Mouse (Mus musculus) kidney, postnatal 25 days (tissue): ENCODE data around the gene Skint1.
"Not testable (repeated sequence)": the region's sequence is repeated elsewhere in the genome, so short reads cannot be mapped to it uniquely, and the experiment has no call there.

Experiments used
- DNase-seq, 2 experiments: peaks; one replicate each; pipeline ENCODE4 v3.0.0; 2021; ENCODE audit warnings: mixed read lengths in 2 of 2

The Skint1 gene

DNA sequence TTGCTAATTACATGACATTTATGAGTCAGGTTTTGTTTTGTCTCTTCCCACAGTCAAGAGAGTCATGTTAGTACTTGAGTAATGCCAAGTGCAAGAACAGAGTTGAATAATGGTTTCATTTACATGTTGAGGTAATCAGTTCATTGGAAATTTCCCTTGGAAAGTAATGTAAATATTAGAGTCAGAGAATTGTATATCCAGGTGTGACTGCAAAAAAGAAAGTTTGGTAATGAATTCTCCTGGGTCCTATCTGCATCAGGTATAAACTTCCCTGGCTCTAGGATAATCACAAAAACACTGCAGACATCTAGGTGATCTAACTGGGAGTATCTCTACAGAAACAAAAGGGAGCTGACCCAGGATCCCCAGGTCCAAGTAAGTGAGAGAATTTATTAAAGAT, at the start of gene Skint1:
Gene Skint1 (plus strand): TSS at position 301 of the 400 bp plus-strand sequence.
- DNase-seq, result no peak

DNA sequence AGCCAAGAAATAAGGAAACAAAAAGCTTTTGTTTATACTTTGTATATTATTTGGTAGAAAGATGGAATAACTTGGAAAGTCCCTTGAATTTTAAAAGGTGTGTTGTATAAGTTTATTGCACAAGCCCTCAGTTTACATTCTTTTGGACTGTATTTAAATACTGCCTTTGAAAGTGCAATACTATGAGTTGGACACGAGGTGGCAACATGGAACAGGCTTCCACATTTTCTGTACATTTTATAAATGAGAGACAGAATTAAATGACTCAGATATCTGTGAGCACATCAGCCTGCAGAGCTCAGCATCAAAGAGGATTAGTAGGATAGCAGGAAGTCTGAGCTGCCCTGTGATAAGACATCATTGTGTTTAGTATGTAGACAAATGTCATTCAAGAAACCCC, 44.8 kb upstream of the Skint1 start:
- DNase-seq, result no peak

DNA sequence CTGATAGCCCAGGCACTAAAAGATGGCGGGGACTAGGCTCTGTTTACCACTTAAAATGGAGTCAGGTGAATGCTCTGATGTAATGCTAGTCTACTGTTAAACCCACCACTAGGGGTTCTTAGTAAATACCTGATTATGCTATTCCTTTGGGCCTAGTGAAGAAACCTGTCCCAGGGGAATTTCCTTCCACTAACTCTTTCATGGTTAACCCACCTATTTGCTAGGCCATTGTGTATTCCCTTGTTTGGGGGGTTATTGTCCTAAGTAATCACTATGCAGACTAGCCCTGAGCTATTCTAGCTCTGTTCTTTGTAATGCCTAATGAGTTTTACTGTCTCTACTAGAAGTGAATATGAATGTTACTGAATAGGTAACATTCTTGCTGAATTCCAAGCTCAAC, 42.8 kb upstream of the Skint1 start:
- not testable (repeated sequence) for DNase-seq

DNA sequence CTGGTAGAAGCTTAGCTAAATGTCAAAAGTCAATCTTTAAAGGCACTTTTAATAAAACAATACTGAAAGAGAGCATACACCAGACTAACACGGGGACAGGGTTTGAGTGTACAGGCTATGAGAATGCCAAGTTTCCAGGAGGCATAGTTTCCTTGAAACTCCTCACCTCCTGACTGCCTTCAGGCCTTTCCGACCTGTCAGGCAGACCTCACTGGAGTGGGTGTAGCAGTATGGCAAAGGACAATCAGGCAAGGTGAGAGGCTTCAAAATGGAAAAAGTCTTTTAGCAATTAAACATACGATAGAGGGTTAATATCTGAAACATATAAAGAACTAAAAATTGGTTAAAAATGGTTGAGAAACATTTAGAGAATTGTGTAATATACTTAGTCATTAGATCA, 42.4 kb upstream of the Skint1 start:
- DNase-seq, result no peak

DNA sequence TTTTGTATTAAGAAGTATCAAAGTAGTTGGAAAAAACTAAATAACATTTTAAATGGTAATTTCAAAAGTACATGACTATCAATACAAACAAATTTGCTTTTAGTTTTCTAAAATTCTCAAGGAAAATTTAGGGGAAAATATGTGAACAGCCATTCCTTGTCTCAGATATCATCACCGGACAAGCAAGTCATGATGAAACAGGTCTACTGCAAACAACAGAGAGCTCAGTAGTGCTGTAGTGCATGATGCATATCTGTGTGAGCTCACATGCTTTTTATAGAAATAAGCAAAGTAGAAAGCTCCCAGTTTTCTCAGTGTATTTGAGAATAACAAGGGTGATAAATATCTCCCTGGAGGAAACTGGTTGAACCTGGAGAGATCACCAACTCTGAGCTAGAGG, 33.4 kb upstream of the Skint1 start, which contains the start of gene Skint7:
Gene Skint7 (plus strand): TSS at position 301 of the 400 bp plus-strand sequence.
- DNase-seq, result no peak

DNA sequence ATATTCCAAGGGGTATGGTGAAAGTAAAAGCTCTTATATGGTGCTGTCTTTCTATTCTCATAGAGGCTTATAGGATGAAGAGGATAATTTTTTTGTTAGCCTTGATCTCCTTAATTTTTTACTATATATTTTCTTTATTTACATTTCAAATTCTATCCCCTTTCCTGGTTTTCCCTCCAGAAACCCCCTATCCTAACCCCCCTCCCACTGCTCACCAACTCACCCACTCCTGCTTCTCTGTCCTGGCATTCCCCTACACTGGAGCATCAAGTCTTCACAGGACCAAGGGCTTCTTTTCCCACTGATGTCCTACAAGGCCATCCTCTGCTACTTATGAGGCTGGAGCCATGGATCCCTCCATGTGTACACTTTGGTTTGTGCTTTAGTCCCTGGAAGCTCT, 65.6 kb downstream of the Skint1 start, which contains the start of gene Skint4:
Gene Skint4 (plus strand): TSS at position 301 of the 400 bp plus-strand sequence.
- DNase-seq, result no peak
